Mouse (Mus musculus): ENCODE measurements around the gene Tmem160.
A peak's percentile ranks its signal among the peaks of the same experiment; 100 is the strongest.

Gene Tmem160

DNA sequence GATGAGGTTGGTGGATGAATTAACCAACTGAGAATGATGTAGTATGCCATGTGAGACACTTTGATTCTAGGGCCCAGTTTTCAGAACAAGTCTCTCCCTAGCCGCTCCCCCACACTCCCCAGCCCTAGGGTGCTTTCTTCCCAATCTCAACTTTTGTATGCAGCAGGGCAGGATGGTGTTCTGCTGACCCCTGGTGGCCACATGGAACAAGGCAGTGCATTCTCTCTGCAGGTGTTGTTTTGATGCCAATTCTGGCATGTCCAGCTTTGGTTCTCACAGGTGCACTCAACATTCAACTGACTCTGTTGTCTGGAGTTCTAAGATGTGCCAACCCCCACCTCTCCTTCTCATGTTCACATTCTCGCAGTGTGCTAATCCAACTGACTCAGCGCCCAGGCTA, 39.2 kb downstream of the Tmem160 start:
- DNase-seq (ENCODE audit: low spot score in 2 of 2): peak; percentile 58 to 78

DNA sequence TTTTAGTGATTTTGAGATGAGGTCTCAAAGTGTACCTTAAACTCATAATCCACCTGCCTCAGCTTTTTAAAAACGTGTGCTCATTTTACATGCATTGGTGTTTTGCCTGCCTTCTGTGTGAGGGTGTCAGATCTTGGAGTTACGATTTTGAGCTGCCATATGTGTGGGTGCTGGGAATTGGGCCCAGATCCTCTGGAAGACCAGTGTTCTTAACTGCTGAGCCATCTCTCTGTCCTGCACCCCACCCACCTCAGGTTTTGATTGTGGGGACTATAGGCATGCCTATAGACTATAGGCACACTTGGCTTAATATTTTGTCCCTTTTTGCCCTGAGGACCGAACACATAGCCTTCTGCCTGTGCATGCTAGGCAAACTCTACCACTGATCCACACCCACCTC, 39.6 kb downstream of the Tmem160 start:
- no peak for DNase-seq (ENCODE audit: low spot score in 2 of 2)

DNA sequence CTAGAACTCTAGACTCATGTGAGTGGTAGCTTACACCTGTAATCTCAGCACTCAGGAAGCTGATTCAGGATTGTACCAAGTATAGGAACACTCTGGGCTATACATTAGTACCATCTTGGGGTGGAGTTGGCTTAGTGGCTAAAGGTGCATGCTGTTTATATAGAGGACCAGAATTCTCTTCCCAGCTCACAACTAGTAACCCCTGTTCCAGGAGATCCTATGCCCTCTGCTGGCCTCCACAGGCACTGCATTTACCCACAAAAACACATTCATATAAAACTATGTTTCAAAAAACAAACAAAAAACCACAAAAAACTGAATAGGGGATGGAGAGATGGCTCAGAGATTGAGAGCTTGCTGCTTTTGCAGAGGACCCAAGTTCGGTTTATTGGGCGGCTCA, 40.8 kb downstream of the Tmem160 start:
- DNase-seq (ENCODE audit: low spot score in 2 of 2): peak; percentile 34 to 70

DNA sequence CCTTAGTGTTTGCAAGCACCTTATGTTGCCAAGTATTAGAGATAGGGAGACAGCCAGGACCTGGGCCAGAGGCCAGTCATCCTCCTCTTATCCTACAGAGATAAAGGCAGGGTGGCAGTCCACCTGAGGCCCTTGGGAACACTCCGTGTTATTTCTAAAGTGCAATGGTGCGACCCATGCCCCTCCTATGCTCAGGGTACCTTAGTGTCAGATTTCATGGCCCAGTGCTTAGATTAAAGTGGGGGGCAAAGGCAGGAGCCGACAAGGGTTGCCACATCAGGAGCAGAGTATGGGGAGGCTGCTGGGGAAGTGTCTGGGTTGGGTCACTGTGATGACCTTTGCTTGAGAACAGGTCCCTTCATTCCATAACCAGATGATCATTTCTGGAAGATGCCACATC, 43.7 kb downstream of the Tmem160 start:
- no peak for DNase-seq (ENCODE audit: low spot score in 2 of 2)

DNA sequence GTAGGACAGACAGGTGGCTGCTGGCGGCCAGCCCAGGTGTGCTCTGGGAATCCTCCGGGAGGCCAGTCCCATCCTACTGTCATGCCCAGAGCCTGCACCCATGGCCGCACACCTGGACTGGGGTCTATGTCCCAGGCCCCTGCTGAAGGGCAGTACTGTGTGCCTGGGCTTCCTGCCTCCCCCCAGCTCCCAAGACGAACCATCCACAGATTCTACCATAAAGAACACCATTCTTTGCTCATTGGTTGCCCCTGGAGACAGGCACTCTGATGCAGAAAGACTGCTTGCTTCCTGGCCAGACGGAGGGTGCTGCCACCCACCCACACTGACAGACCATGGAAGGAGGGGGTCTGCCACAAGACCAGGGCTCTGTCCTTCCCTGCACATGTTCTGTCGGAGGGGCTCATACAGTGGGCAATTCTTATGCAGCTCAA, 47.1 kb downstream of the Tmem160 start:
- no peak for DNase-seq (ENCODE audit: low spot score in 2 of 2)

DNA sequence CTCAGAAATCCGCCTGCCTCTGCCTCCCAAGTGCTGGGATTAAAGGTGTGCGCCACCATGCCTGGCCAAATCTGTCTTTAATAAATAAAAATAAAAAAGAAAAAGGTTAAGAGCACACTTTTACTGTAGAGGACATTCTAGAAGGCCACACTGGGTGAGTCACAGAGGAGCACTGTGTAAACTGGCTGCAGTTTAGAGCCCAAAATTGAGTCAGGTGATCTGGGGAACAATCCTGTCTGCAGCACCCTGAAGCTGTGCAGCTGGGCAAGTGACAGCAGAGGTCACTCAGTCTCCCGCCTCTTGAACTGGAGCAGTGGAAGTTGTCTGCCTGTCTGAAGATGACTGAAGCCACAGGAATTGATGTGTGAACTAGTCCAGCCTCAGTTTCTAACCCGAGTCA, 49.0 kb downstream of the Tmem160 start:
- no peak for DNase-seq (ENCODE audit: low spot score in 2 of 2)

DNA sequence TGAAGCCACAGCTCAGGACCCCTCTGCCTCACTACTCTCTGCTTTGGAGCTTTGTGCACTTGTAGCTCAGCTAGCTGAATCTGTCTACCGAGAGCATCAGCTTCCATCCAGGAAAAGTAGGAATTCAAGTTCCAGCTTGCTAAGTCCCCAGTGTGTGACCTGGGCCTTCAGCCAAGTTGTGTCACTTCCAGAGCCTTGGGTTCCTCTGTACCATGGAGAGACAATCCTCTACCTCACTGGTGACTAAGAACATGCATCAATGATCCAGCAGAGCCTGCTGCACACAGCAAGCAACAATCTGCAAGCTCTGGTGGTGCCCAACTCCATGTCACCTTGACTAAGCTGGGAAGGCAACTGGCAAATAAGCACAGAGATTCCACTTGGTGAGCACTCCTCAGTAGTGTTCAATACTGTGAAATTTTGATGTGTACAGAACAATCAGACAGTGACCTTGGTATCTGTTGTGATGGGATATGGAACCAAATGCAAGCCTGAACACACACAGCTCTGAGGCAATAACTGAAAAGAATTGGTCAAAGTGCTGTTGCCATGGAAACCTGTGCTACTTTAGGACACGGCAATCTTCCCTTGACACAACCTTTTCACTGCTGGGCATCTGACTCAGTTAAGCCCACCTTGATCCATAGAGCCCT, 52.1 kb downstream of the Tmem160 start:
- DNase-seq (ENCODE audit: low spot score in 2 of 2): no peak

Data from spleen, postnatal 10 days (tissue).